Mouse (Mus musculus): ENCODE results near the gene Spag9. TPM values are rescaled to one million over a fixed set of nuclear protein-coding genes. Genes with fewer than 3 reads are reported as not detected.

The Spag9 gene
- polyA plus RNA-seq, 1 experiment from 2014 or later = 82.7 TPM

DNA sequence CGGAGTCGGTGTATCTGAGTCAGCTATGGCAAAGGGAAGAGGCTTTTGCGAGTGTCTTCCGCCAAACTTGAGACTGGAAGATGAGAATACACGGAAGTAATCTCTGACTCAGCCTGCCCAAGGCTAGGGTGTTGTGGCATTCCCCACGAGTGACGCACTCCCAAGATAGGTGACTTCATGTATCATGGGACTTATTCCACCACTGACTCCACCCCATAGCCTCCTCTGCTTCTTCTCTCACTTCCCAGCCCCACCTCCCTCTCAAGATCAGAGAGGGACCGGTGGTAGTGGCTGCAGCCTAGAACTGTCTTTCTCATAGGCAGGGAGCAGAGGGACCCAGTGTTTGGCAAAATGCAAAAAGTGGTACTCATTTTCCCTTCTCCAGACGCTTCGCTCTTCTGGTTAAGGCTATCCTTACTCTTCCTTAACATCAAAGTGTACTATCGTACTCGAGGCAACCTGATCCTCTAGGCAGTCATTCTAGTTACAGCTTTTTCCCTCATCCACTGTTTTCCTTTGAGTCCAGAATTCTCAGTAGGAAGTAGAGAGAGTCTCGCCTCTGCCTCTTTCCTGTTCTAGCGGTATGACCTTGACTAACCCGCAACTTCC is 676 bp upstream of the Spag9 start:
- Histone ChIP-seq H3K4me1 (ENCODE audit: control insufficient read depth, insufficient read depth, low read length) (peaks cover 26% of the 10 kb centered on the region), H3K4me2 (ENCODE audit: low read length) (peak overlapping the region; percentile 97)
- 6% methylated on average over 15 of the region's 15 CpGs for WGBS

DNA sequence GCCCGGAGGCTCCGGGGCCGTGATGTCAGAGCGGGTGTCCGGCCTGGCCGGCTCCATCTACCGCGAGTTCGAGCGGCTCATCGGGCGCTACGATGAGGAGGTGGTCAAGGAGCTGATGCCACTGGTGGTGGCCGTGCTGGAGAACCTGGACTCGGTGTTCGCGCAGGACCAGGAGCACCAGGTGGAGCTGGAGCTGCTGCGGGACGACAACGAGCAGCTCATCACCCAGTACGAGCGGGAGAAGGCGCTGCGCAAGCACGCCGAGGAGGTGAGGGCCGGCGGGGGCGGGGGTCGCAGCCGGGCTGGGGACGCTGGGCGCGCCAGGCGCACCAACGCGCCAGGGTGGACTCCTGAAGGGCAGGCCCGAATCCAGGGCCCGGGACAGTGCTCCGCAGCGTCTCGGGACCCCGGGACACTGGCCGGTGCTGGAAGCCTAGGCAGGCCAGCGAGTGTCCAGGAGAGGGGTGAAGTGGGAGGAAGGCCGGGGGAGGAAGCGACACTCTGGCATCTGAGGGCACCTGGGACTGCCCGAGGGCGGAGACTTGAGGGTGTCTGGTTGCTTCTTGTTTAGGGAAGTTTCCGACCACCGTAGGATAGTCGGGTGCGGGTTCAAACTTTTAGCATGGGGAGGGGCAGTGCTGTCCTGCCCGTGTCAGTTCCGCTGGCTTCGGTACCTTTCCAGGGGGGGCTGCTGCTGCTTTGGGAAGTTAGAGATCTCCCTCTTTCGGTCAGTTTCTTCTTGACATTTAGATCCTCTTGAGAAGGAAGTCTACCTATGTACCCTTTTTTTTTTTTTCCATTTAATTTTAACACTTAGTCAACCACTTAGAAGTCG is 632 bp downstream of the Spag9 start:
- Histone ChIP-seq H3K36me3 (ENCODE audit: control insufficient read depth, insufficient read depth, low read length) (no peaks in the 10 kb centered on the region), H3K4me3 (ENCODE audit: low read depth, low read length) (peak overlapping the region; percentile 78), H3K27ac (ENCODE audit: low read length) (peak overlapping the region; percentile 93), H3K4me2 (ENCODE audit: low read length) (peak overlapping the region; percentile 72), H3K27me3 (ENCODE audit: control insufficient read depth, insufficient read depth, low read depth, low read length) (no peaks in the 10 kb centered on the region), H3K4me1 (ENCODE audit: control insufficient read depth, insufficient read depth, low read length) (peaks cover 26% of the 10 kb centered on the region), H3K9me3 (replicated peaks; ENCODE audit: control insufficient read depth, low read length, poor library complexity, severe bottlenecking) (no peaks in the 10 kb centered on the region), H3K9ac (ENCODE audit: low read depth, low read length) (peak overlapping the region; percentile 91)
- under 1% methylated on average over 58 of the region's 58 CpGs for WGBS
- peak; percentile 50; the same call in 1 of the 2 replicates for ATAC-seq

More for the DNA sequence above, 676 bp upstream of the Spag9 start:
- Histone ChIP-seq H3K4me3 (ENCODE audit: low read depth, low read length) (peak overlapping the region; percentile 78), H3K27me3 (ENCODE audit: control insufficient read depth, insufficient read depth, low read depth, low read length) (no peaks in the 10 kb centered on the region), H3K9me3 (replicated peaks; ENCODE audit: control insufficient read depth, low read length, poor library complexity, severe bottlenecking) (no peaks in the 10 kb centered on the region), H3K27ac (ENCODE audit: low read length) (peak overlapping the region; percentile 93), H3K9ac (ENCODE audit: low read depth, low read length) (peak overlapping the region; percentile 91), H3K36me3 (ENCODE audit: control insufficient read depth, insufficient read depth, low read length) (no peaks in the 10 kb centered on the region)
- peak; percentile 46 for ATAC-seq

DNA sequence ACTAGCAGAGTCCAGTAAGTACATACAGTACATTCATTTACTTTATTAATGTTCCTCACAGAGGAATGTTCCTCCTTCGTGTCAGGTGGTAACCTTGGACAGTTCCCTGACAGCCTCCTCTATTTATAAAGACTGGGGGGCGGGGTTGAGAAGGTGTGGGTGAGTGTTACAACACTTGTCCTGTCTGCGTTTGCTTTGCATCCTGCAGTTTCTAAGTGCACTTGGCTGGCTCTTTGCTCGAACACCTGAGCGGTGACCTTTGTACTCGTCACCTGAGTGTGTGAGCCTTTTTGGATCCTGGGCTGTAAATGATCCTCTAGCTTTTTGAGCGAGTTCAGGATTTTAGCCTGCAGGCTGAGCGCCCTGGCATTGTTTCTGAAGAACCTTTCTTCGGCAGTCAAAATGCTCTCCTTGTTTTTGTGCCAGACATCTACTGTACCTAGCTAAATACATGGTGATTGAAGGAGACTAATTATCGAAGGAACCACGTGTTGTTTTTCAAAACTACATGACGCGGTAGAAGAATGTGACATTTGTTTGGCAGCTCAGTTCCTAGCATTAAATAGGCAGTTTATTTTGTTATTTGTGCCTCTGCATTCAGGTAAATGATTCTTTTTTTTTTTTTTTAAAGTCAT is 1.4 kb downstream of the Spag9 start:
- peaks cover 26% of the 10 kb centered on the region for H3K4me1 ChIP-seq (ENCODE audit: control insufficient read depth, insufficient read depth, low read length)
- H3K4me3 ChIP-seq (ENCODE audit: low read depth, low read length) = peak overlapping the region; percentile 78
- WGBS = 35% methylated on average over 13 of the region's 13 CpGs
- no peak overlapping the region for H3K27ac ChIP-seq (ENCODE audit: low read length)
- H3K9me3 ChIP-seq (replicated peaks; ENCODE audit: control insufficient read depth, low read length, poor library complexity, severe bottlenecking) = 0 out of 2 replicates have a peak, but pooled peaks cover under 1% of the 10 kb centered on the region
- H3K9ac ChIP-seq (ENCODE audit: low read depth, low read length) = peak overlapping the region; percentile 91
- H3K27me3 ChIP-seq (ENCODE audit: control insufficient read depth, insufficient read depth, low read depth, low read length) = no peaks in the 10 kb centered on the region
- no peak for ATAC-seq
- H3K4me2 ChIP-seq (ENCODE audit: low read length) = peak overlapping the region; percentile 72
- H3K36me3 ChIP-seq (ENCODE audit: control insufficient read depth, insufficient read depth, low read length) = no peaks in the 10 kb centered on the region

- Histone ChIP-seq H3K4me3 (ENCODE audit: low read depth, low read length) (no peak overlapping the region), H3K4me2 (ENCODE audit: low read length) (no peak overlapping the region), H3K27me3 (ENCODE audit: control insufficient read depth, insufficient read depth, low read depth, low read length) (no peaks in the 10 kb centered on the region), H3K27ac (ENCODE audit: low read length) (no peak overlapping the region), H3K9ac (ENCODE audit: low read depth, low read length) (no peak overlapping the region), H3K9me3 (replicated peaks; ENCODE audit: control insufficient read depth, low read length, poor library complexity, severe bottlenecking) (0 out of 2 replicates have a peak, but pooled peaks cover 2% of the 10 kb centered on the region), H3K36me3 (ENCODE audit: control insufficient read depth, insufficient read depth, low read length) (no peaks in the 10 kb centered on the region), H3K4me1 (ENCODE audit: control insufficient read depth, insufficient read depth, low read length) (peaks cover 26% of the 10 kb centered on the region)
- no peak for ATAC-seq
Observed at GRCm38 (mm10) chr11:93999276-93999675, 3.4 kb downstream of the Spag9 start.

- Histone ChIP-seq H3K4me1 (ENCODE audit: control insufficient read depth, insufficient read depth, low read length) (peaks cover 5% of the 10 kb centered on the region), H3K27me3 (ENCODE audit: control insufficient read depth, insufficient read depth, low read depth, low read length) (no peaks in the 10 kb centered on the region), H3K9ac (ENCODE audit: low read depth, low read length) (no peak overlapping the region), H3K9me3 (replicated peaks; ENCODE audit: control insufficient read depth, low read length, poor library complexity, severe bottlenecking) (0 out of 2 replicates have a peak, but pooled peaks cover 2% of the 10 kb centered on the region), H3K27ac (ENCODE audit: low read length) (no peak overlapping the region), H3K4me2 (ENCODE audit: low read length) (no peak overlapping the region), H3K36me3 (ENCODE audit: control insufficient read depth, insufficient read depth, low read length) (no peaks in the 10 kb centered on the region), H3K4me3 (ENCODE audit: low read depth, low read length) (no peak overlapping the region)
- WGBS = 93% methylated on average over 2 of the region's 2 CpGs
- no peak for ATAC-seq
Observed at GRCm38 (mm10) chr11:94003346-94003745, 7.5 kb downstream of the Spag9 start.

DNA sequence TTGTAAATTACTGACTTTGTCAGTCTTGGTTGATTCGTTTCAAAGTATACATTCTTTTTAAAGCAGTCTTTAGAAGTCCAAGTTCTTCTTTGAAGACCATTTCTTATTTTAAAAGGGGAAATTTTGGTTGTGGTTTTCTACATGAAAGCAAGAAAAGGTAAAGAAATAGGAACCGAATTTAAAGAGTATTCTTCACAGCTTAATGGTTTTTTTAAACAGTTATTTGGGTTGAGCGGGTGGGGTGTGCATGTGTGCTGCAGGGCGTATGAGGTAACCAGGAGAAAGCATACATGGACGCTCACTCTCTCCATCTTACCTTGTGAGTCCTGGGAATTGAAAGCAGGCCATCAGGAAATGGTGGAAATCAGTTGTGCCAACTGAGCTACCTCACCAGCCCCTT is 23.2 kb downstream of the Spag9 start:
- no peak overlapping the region for H3K9ac ChIP-seq (ENCODE audit: low read depth, low read length)
- H3K27me3 ChIP-seq (ENCODE audit: control insufficient read depth, insufficient read depth, low read depth, low read length) = no peaks in the 10 kb centered on the region
- no peak overlapping the region for H3K27ac ChIP-seq (ENCODE audit: low read length)
- H3K4me1 ChIP-seq (ENCODE audit: control insufficient read depth, insufficient read depth, low read length) = no peaks in the 10 kb centered on the region
- H3K36me3 ChIP-seq (ENCODE audit: control insufficient read depth, insufficient read depth, low read length) = no peaks in the 10 kb centered on the region; the same call in none of the 2 replicates
- H3K4me3 ChIP-seq (ENCODE audit: low read depth, low read length) = no peak overlapping the region
- no peak overlapping the region for H3K4me2 ChIP-seq (ENCODE audit: low read length)
- ATAC-seq = no peak
- H3K9me3 ChIP-seq (replicated peaks; ENCODE audit: control insufficient read depth, low read length, poor library complexity, severe bottlenecking) = no peaks in the 10 kb centered on the region
- 93% methylated on average over 5 of the region's 5 CpGs for WGBS

DNA sequence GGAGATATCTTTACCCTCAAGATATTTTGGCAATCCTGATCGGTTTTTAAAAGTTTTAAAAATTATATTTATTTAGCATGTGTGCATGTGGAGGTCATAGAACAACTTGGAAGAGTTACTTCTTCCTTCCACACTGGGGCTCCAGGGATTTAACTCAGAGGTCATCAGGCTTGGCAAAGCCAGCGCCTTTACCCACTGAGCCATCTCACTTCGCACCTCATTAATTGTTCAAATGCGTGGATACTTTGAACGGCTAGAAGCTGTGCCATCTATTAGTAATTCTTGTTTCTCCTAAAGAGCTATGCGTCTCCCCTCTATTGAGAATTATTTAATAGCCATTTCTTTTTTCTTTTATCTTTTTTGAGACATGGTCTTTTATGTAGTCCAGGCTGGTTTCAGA is 24.5 kb downstream of the Spag9 start:
- Histone ChIP-seq H3K9ac (ENCODE audit: low read depth, low read length) (no peak overlapping the region), H3K27ac (ENCODE audit: low read length) (no peak overlapping the region), H3K27me3 (ENCODE audit: control insufficient read depth, insufficient read depth, low read depth, low read length) (no peaks in the 10 kb centered on the region), H3K4me2 (ENCODE audit: low read length) (no peak overlapping the region), H3K36me3 (ENCODE audit: control insufficient read depth, insufficient read depth, low read length) (no peaks in the 10 kb centered on the region; the same call in none of the 2 replicates), H3K4me3 (ENCODE audit: low read depth, low read length) (no peak overlapping the region), H3K9me3 (replicated peaks; ENCODE audit: control insufficient read depth, low read length, poor library complexity, severe bottlenecking) (no peaks in the 10 kb centered on the region), H3K4me1 (ENCODE audit: control insufficient read depth, insufficient read depth, low read length) (no peaks in the 10 kb centered on the region)
- WGBS = 57% methylated on average over 6 of the region's 6 CpGs
- no peak for ATAC-seq

GRCm38 (mm10) chr11:94026289-94026688 is 30.4 kb downstream of the Spag9 start:
- Histone ChIP-seq H3K27ac (ENCODE audit: low read length) (no peak overlapping the region), H3K9ac (ENCODE audit: low read depth, low read length) (no peak overlapping the region), H3K36me3 (ENCODE audit: control insufficient read depth, insufficient read depth, low read length) (no peaks in the 10 kb centered on the region), H3K4me3 (ENCODE audit: low read depth, low read length) (no peak overlapping the region), H3K9me3 (replicated peaks; ENCODE audit: control insufficient read depth, low read length, poor library complexity, severe bottlenecking) (no peaks in the 10 kb centered on the region), H3K4me2 (ENCODE audit: low read length) (no peak overlapping the region), H3K4me1 (ENCODE audit: control insufficient read depth, insufficient read depth, low read length) (no peaks in the 10 kb centered on the region), H3K27me3 (ENCODE audit: control insufficient read depth, insufficient read depth, low read depth, low read length) (no peaks in the 10 kb centered on the region)
- 96% methylated on average over 4 of the region's 4 CpGs for WGBS
- ATAC-seq = no peak

DNA sequence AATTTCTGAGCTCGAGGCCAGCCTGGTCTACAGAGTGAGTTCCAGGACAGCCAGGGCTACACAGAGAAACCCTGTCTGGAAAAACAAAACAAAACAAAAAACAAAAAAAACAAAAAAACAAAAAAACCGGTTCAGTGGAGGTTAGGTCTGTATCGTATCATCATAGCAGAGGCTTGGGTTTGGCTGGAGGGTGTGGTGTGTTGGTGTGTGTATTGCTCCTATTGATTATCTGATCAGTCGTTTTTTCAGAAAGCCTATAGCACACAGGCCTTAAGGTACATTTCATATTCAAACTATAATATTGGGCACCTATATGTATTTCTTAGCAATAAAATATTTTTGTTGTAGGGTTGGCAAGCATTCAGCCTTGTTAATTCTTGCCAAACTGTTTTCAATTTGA is 36.2 kb downstream of the Spag9 start:
- Histone ChIP-seq H3K27me3 (ENCODE audit: control insufficient read depth, insufficient read depth, low read depth, low read length) (no peaks in the 10 kb centered on the region), H3K4me3 (ENCODE audit: low read depth, low read length) (no peak overlapping the region), H3K9ac (ENCODE audit: low read depth, low read length) (no peak overlapping the region), H3K27ac (ENCODE audit: low read length) (no peak overlapping the region), H3K4me1 (ENCODE audit: control insufficient read depth, insufficient read depth, low read length) (no peaks in the 10 kb centered on the region), H3K9me3 (replicated peaks; ENCODE audit: control insufficient read depth, low read length, poor library complexity, severe bottlenecking) (no peaks in the 10 kb centered on the region), H3K4me2 (ENCODE audit: low read length) (no peak overlapping the region), H3K36me3 (ENCODE audit: control insufficient read depth, insufficient read depth, low read length) (no peaks in the 10 kb centered on the region)
- ATAC-seq = no peak
- WGBS = 84% methylated on average over 4 of the region's 4 CpGs
